Mouse (Mus musculus) ES-Bruce4 (cell line): Measurements from ENCODE around the gene Clip4. TPM values are rescaled to one million over a fixed set of nuclear protein-coding genes. Genes with fewer than 3 reads are reported as not detected.

Source experiments
- H3K27ac ChIP-seq: 2 replicates; pipeline ENCODE4 v1.5.1; 2012; ENCODE audit warnings: low read length, inconsistent platforms; ENCODE audit not compliant: insufficient read depth
- H3K27me3 ChIP-seq: 2 replicates; pipeline ENCODE4 v1.6.1; 2012; ENCODE audit warnings: mild to moderate bottlenecking, low read length, inconsistent platforms; ENCODE audit not compliant: control insufficient read depth, poor library complexity, insufficient read depth, severe bottlenecking
- H3K36me3 ChIP-seq: 2 replicates; pipeline ENCODE4 v1.6.1; 2012; ENCODE audit warnings: inconsistent platforms, mild to moderate bottlenecking, low read length, moderate library complexity; ENCODE audit not compliant: control insufficient read depth, poor library complexity, insufficient read depth, severe bottlenecking
- H3K4me1 ChIP-seq: one replicate; pipeline ENCODE4 v1.8.1; 2011; ENCODE audit warnings: low read length; ENCODE audit not compliant: control insufficient read depth, insufficient read depth
- H3K4me3 ChIP-seq: 2 replicates; pipeline ENCODE4 v1.5.1; 2011; ENCODE audit warnings: low read depth, mild to moderate bottlenecking, low read length
- H3K9ac ChIP-seq: 2 replicates; pipeline ENCODE4 v1.6.1; 2012; ENCODE audit warnings: low read depth, mild to moderate bottlenecking, inconsistent platforms; ENCODE audit not compliant: poor library complexity, severe bottlenecking
- H3K9me3 ChIP-seq: replicated peaks from 2 replicates; pipeline ENCODE4 v1.6.1; 2012; ENCODE audit warnings: mild to moderate bottlenecking, low read length, inconsistent platforms; ENCODE audit not compliant: control insufficient read depth, poor library complexity, insufficient read depth, severe bottlenecking
- CTCF ChIP-seq: IDR thresholded peaks from one replicate; pipeline ENCODE4 v1.8.1; 2011; ENCODE audit warnings: low read depth, low read length
- EP300 ChIP-seq: IDR thresholded peaks from 2 replicates; pipeline ENCODE4 v1.6.1; 2011; ENCODE audit warnings: low read depth, low read length; ENCODE audit not compliant: insufficient read depth
- POLR2A ChIP-seq: IDR thresholded peaks from one replicate; pipeline ENCODE4 v1.8.1; 2011; ENCODE audit warnings: low read length; ENCODE audit not compliant: insufficient read depth
- polyA plus RNA-seq: library from polyadenylated mRNA; stranded (reverse); fragments of >200 nt; gene quantifications from 2 replicates; pipeline ENCODE4 v1.2.4, GENCODE M21; 2011; ENCODE audit warnings: low read depth; ENCODE audit not compliant: missing spikeins, insufficient read depth, insufficient read length

Gene Clip4
- polyA plus RNA-seq, 1 experiment, result 13.3 TPM

GRCm38 (mm10) chr17:71870232-71870621 is 102.0 kb downstream of the Clip4 start:
- no peak overlapping the region for H3K27ac ChIP-seq
- H3K4me3 ChIP-seq, result no peak overlapping the region
- peaks cover 5% of the 10 kb centered on the region; the same call in 1 of the 2 replicates for H3K27me3 ChIP-seq
- TF ChIP-seq EP300 (no peak), POLR2A (no peak), CTCF (no peak)
- H3K9me3 ChIP-seq, result no peaks in the 10 kb centered on the region; the same call in 1 of the 2 replicates
- H3K9ac ChIP-seq, result no peak overlapping the region
- H3K36me3 ChIP-seq, result no peaks in the 10 kb centered on the region
- no peaks in the 10 kb centered on the region for H3K4me1 ChIP-seq

DNA sequence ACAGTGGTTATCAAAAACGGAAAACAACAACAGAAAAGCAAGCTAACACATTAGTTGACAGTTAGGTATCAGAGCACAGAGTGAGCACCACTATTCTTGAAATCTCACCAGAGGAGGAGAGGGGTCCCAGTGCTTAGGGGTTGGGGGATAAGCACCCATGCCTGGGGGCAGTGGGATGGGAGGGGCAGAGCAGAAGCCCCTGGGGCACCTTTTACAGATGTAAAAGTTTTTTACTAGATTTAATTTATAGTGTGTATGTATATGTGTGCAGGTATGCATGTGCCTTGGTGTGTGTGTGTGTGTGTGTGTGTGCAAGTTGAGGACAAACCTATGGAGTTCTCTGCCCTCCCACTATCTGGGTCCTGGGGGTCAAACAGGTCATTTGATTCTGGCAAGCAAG is 102.4 kb downstream of the Clip4 start:
- Histone ChIP-seq H3K9ac (no peak overlapping the region), H3K9me3 (no peaks in the 10 kb centered on the region; the same call in 1 of the 2 replicates), H3K4me3 (no peak overlapping the region), H3K4me1 (no peaks in the 10 kb centered on the region), H3K36me3 (no peaks in the 10 kb centered on the region), H3K27me3 (peaks cover 5% of the 10 kb centered on the region; the same call in 1 of the 2 replicates), H3K27ac (no peak overlapping the region)
- no peak for TF ChIP-seq EP300

GRCm38 (mm10) chr17:71871981-71872380 is 103.7 kb downstream of the Clip4 start:
- Histone ChIP-seq H3K9ac (no peak overlapping the region), H3K9me3 (no peaks in the 10 kb centered on the region; the same call in 1 of the 2 replicates), H3K4me1 (no peaks in the 10 kb centered on the region), H3K27ac (no peak overlapping the region), H3K27me3 (peaks cover 5% of the 10 kb centered on the region; the same call in 1 of the 2 replicates), H3K4me3 (no peak overlapping the region), H3K36me3 (no peaks in the 10 kb centered on the region)
- TF ChIP-seq EP300 (no peak), CTCF (no peak), POLR2A (no peak)

DNA sequence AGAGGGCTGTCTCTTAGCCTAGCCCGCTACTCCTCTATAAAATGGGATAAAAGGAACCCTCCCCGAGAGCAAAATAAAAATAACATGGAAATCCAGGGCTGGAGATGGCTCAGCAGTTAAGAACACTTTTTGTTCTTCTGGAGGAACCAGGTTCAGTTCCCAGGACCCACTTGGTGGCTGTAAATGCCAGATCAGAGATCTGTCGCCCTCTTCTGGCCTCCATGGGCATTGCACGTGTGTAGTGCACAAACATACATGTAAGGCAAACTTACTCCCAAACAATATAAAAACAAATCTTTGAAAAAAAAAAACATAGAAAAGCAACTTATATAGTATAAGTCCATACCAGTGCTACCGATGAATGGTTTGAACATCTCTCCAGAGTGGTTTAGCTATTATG is 104.7 kb downstream of the Clip4 start:
- TF ChIP-seq EP300 (no peak), POLR2A (no peak), CTCF (peak; percentile 80)

GRCm38 (mm10) chr17:71874077-71874476 is 105.8 kb downstream of the Clip4 start:
- Histone ChIP-seq H3K4me3 (no peak overlapping the region), H3K36me3 (no peaks in the 10 kb centered on the region), H3K9ac (no peak overlapping the region), H3K27ac (no peak overlapping the region), H3K4me1 (no peaks in the 10 kb centered on the region), H3K9me3 (no peaks in the 10 kb centered on the region), H3K27me3 (peaks cover 5% of the 10 kb centered on the region; the same call in 1 of the 2 replicates)
- no peak for TF ChIP-seq EP300
- TF ChIP-seq CTCF, result peak; percentile 79

More for the DNA sequence above, 104.7 kb downstream of the Clip4 start:
- Histone ChIP-seq H3K27me3 (peaks cover 5% of the 10 kb centered on the region; the same call in 1 of the 2 replicates), H3K36me3 (no peaks in the 10 kb centered on the region), H3K4me1 (no peaks in the 10 kb centered on the region), H3K9me3 (no peaks in the 10 kb centered on the region), H3K9ac (no peak overlapping the region), H3K4me3 (no peak overlapping the region), H3K27ac (no peak overlapping the region)

DNA sequence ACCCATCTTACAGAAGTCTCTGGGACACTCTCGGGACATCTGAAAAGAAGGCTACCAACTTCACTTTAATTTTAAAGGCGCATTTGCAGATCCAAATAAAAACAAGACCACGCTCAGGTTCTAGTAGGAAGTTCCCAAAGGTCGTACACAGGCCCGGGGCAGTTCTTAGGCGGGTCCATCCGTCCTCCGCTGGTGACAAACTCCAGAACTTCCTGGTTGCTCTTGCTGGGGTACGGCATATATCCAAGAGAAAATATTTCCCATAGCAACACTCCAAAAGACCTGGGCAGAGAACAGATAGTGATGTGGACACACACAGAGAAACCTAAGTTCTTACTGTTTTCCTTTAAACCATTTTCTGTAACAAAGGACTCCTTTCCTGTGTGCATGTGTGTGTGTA is 106.5 kb downstream of the Clip4 start:
- no peaks in the 10 kb centered on the region for H3K4me1 ChIP-seq
- H3K4me3 ChIP-seq, result no peak overlapping the region
- TF ChIP-seq POLR2A (no peak), EP300 (no peak), CTCF (no peak)
- peaks cover under 1% of the 10 kb centered on the region; the same call in 1 of the 2 replicates for H3K27me3 ChIP-seq
- H3K9ac ChIP-seq, result no peak overlapping the region
- no peak overlapping the region for H3K27ac ChIP-seq
- no peaks in the 10 kb centered on the region for H3K9me3 ChIP-seq
- no peaks in the 10 kb centered on the region for H3K36me3 ChIP-seq
